Mouse (Mus musculus): Measurements from ENCODE around the gene Lao1.

The Lao1 gene

DNA sequence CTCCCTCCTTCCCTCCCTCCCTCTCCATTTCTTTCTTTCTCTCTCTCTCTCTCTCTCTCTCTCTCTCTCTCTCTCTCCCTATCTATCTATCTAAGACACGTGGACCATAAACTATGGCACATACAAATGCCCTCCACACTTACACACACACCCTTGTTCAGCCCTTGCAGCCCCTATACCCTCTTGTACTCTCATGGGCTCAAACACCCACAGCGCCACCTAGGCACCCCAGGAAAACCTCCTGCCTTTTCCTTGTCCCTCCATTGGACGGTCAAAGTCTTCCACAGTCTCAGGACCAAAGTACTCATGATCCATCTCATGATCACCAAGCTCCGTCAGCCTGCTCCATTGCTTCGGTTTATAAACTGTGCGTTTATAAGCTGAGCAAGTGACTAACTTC lies 54.2 kb downstream of the Lao1 start:
- no peak for ATAC-seq (ENCODE audit: low TSS enrichment)

- ATAC-seq (ENCODE audit: low TSS enrichment), result no peak
Observed at GRCm38 (mm10) chr4:119017078-119017477, 55.7 kb downstream of the Lao1 start.

All from frontal cortex, adult (tissue).